Mouse (Mus musculus) liver, adult 2 months (tissue): ENCODE data around the gene Rgp1. TPM values are rescaled to one million over a fixed set of nuclear protein-coding genes. Genes with fewer than 3 reads are reported as not detected.
"Not testable (repeated sequence)": the region's sequence is repeated elsewhere in the genome, so short reads cannot be mapped to it uniquely, and the experiment has no call there.

Experiments
- DNase-seq: peaks from one replicate; pipeline ENCODE4 v3.0.0-alpha.2; 2011; ENCODE audit warnings: low read depth, low spot score; ENCODE audit errors: extremely low read depth
- H3K27ac ChIP-seq: fragments of 200-500 bp; replicated peaks from 2 replicates; pipeline ENCODE4 v1.5.1; 2012; ENCODE audit warnings: low read depth, mild to moderate bottlenecking, control low read depth, inconsistent platforms, low read length; ENCODE audit not compliant: insufficient read depth
- H3K27me3 ChIP-seq: fragments of 200-500 bp; 2 replicates; pipeline ENCODE4 v1.6.1; 2012; ENCODE audit warnings: mild to moderate bottlenecking, moderate library complexity, low read length, inconsistent platforms; ENCODE audit not compliant: control insufficient read depth, insufficient read depth
- H3K36me3 ChIP-seq: fragments of 200-500 bp; 2 replicates; pipeline ENCODE4 v1.6.1; 2012; ENCODE audit warnings: low read length, inconsistent platforms; ENCODE audit not compliant: control insufficient read depth, insufficient read depth
- H3K4me1 ChIP-seq: fragments of 200-500 bp; 2 replicates; pipeline ENCODE4 v1.6.1; 2011; ENCODE audit warnings: low read length; ENCODE audit not compliant: control insufficient read depth, insufficient read depth
- H3K4me3 ChIP-seq: fragments of 200-500 bp; 2 replicates; pipeline ENCODE4 v1.5.1; 2011; ENCODE audit warnings: low read depth, mild to moderate bottlenecking, control low read depth, low read length, moderate library complexity; ENCODE audit not compliant: insufficient read depth
- H3K79me2 ChIP-seq: fragments of 200-500 bp; 2 replicates; pipeline ENCODE4 v1.6.1; 2012; ENCODE audit warnings: inconsistent platforms, mild to moderate bottlenecking, low read length, moderate library complexity; ENCODE audit not compliant: control insufficient read depth, insufficient read depth
- H3K9ac ChIP-seq: fragments of 200-500 bp; 2 replicates; pipeline ENCODE4 v1.6.1; 2012; ENCODE audit warnings: low read depth, mild to moderate bottlenecking, control low read depth, inconsistent platforms, low read length
- CTCF ChIP-seq: fragments of 200-500 bp; IDR thresholded peaks from 2 replicates; pipeline ENCODE4 v1.5.1; 2011; ENCODE audit warnings: low read depth, low read length, control low read depth
- POLR2A ChIP-seq: fragments of 200-500 bp; IDR thresholded peaks from 2 replicates; pipeline ENCODE4 v1.6.1; 2011; ENCODE audit warnings: low read length, control low read depth; ENCODE audit not compliant: insufficient read depth; ENCODE audit errors: extremely low read depth
- WGBS: fragments of 180-500 bp; shearing (Covaris S2); methylation state at CpG from one replicate; pipeline ENCODE4 v1.1.7; 2018; 5-methylcytosine and 5-hydroxymethylcytosine counted together
- polyA plus RNA-seq: library from polyadenylated mRNA; depleted of rRNA; stranded (reverse); fragments of >200 nt; gene quantifications from 2 replicates; pipeline ENCODE4 v1.2.3, GENCODE M21; 2012
- total RNA-seq: library from RNA; depleted of rRNA; stranded (reverse); fragments of >200 nt; gene quantifications from 2 replicates; pipeline ENCODE4 v1.2.3, GENCODE M21; 2014

The Rgp1 gene
- total and polyA plus RNA-seq, 2 experiments = 15.9 to 44.5 TPM

DNA sequence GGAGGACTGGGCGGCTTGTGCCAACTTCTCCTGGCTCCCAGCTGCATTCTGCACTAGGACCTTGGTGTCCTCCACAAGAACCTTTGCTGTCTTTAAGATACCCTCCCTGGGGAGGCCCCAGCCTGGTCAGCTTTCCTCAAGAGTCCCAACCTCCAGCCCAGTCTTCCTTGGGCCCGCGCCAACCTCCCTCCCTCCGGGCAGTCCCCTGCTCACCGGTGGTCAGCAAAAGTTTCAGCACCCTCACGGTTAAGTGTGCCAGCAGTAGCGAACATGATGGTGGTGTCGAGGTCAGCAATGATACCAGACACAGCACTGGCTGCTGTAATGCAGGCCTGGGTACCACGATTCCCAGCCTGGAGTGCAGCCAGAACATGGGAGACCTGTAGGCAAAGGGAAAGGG, 42.5 kb upstream of the Rgp1 start:
- TF ChIP-seq CTCF (no peak), POLR2A (no peak)
- Histone ChIP-seq H3K9ac (no peak overlapping the region), H3K36me3 (peaks cover 61% of the 10 kb centered on the region), H3K79me2 (no peaks in the 10 kb centered on the region), H3K4me1 (no peaks in the 10 kb centered on the region; the same call in 1 of the 2 replicates), H3K4me3 (no peak overlapping the region), H3K27ac (no peak overlapping the region), H3K27me3 (no peaks in the 10 kb centered on the region)
- 92% methylated on average over 9 of the region's 9 CpGs for WGBS
- DNase-seq = no peak

- no peak for DNase-seq
- WGBS = 91% methylated on average over 3 of the region's 3 CpGs
These were observed 36.5 kb upstream of the Rgp1 start for GRCm38 (mm10) chr4:43542044-43542443.

DNA sequence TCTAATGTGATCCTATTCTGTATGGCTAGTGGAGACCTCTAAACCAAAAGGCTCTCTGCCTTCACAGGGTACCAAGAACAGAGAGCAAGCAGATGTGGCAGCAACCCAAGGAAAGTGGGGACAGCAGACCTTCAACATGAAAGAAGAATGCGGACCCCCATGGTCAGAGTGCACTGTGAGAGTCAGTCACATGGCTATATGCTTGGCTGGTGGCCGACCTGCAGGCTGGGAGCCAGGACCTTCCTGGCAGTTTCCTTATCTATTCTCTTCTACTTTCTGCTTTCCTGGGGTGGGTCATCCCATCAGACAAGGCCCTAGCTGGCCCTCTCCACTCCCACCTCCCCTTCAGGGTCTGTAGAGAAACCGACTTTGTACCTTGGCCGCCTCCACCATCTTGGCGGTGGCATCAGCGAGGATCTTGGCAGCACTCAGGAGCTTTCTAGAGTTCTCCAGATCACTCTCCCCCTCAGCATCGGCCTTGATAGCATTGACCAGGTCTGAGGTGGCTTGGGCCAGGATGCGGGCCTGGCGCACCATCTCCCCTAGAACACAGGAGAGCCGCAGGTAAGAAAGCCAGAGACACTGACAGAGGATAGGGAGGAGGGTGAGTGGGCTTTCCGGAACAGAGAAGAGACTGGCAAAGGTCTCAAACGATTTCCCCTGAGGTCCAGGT, 32.0 kb upstream of the Rgp1 start:
- TF ChIP-seq POLR2A (no peak), CTCF (no peak)
- no peak overlapping the region for H3K27ac ChIP-seq
- no peak overlapping the region for H3K4me3 ChIP-seq
- H3K79me2 ChIP-seq = no peaks in the 10 kb centered on the region; the same call in 1 of the 2 replicates
- H3K27me3 ChIP-seq = no peaks in the 10 kb centered on the region
- 86% methylated on average over 12 of the region's 12 CpGs for WGBS
- no peak overlapping the region for H3K9ac ChIP-seq
- H3K36me3 ChIP-seq = peaks cover 63% of the 10 kb centered on the region
- no peaks in the 10 kb centered on the region for H3K4me1 ChIP-seq
- no peak for DNase-seq

More at GRCm38 (mm10) chr4:43542044-43542443, 36.5 kb upstream of the Rgp1 start:
- no peak overlapping the region for H3K4me3 ChIP-seq
- H3K27ac ChIP-seq = no peak overlapping the region
- no peaks in the 10 kb centered on the region for H3K4me1 ChIP-seq
- no peaks in the 10 kb centered on the region for H3K27me3 ChIP-seq
- TF ChIP-seq CTCF = no peak
- no peak for TF ChIP-seq POLR2A
- no peak overlapping the region for H3K9ac ChIP-seq
- H3K79me2 ChIP-seq = no peaks in the 10 kb centered on the region
- H3K36me3 ChIP-seq = peaks cover 64% of the 10 kb centered on the region

GRCm38 (mm10) chr4:43547160-43547559, 31.4 kb upstream of the Rgp1 start:
- peaks cover 65% of the 10 kb centered on the region for H3K36me3 ChIP-seq

DNA sequence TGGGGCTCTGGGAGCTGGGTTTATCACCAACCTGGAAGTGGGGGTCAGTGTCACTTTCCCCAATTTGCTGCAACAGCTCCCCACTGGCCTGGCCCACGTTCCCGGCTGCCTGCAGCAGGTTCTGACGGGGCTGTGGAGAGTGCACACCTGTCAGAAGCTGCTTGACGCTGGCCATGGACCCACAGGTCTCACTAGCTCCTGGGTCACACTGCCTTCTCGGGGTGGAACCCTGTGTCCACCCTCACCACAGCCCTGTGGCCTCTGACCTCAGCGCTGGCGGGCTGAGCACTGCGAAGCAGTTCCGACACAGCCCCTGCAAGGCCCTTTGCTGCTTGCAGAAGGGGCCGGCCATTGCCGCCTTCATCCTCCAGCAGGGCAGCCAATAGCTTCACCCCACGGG, 29.5 kb upstream of the Rgp1 start:
- Histone ChIP-seq H3K4me3 (no peak overlapping the region), H3K27me3 (no peaks in the 10 kb centered on the region), H3K4me1 (no peaks in the 10 kb centered on the region), H3K27ac (no peak overlapping the region), H3K79me2 (no peaks in the 10 kb centered on the region; the same call in 1 of the 2 replicates), H3K36me3 (peaks cover 70% of the 10 kb centered on the region), H3K9ac (no peak overlapping the region)
- 94% methylated on average over 12 of the region's 12 CpGs for WGBS
- TF ChIP-seq POLR2A = no peak
- no peak for TF ChIP-seq CTCF
- DNase-seq = no peak

More at GRCm38 (mm10) chr4:43547160-43547559, 31.4 kb upstream of the Rgp1 start:
- Histone ChIP-seq H3K4me1 (no peaks in the 10 kb centered on the region), H3K79me2 (no peaks in the 10 kb centered on the region; the same call in 1 of the 2 replicates), H3K4me3 (no peak overlapping the region), H3K27me3 (no peaks in the 10 kb centered on the region), H3K9ac (no peak overlapping the region), H3K27ac (no peak overlapping the region)
- TF ChIP-seq POLR2A (no peak), CTCF (no peak)
- DNase-seq = no peak
- WGBS = 87% methylated on average over 8 of the region's 8 CpGs

DNA sequence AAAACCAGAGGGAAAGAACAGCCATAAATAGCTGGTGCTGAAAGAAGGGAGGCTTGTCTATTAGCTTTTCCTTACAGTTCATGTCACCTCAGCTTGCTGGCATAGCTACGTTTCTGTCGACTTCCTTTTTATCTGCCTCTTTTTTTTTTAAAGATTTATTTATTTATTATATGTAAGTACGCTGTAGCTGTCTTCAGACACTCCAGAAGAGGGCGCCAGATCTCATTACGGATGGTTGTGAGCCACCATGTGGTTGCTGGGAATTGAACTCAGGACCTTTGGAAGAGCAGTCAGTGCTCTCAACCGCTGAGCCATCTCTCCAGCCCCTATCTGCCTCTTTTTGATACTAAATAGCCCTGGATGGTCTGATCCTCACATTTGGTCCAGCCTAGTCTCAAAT, 26.7 kb upstream of the Rgp1 start:
- not testable (repeated sequence) for H3K4me1 ChIP-seq, H3K4me3 ChIP-seq, DNase-seq, H3K79me2 ChIP-seq, H3K27me3 ChIP-seq, H3K9ac ChIP-seq, H3K27ac ChIP-seq
- peaks cover 82% of the 10 kb centered on the region for H3K36me3 ChIP-seq
- WGBS = 86% methylated on average over 6 of the region's 6 CpGs
